Mouse (Mus musculus) left cerebral cortex, postnatal 25 days (tissue): ENCODE measurements around the gene Klk14. TPM values are rescaled to one million over a fixed set of nuclear protein-coding genes. Genes with fewer than 3 reads are reported as not detected.
"Not testable (repeated sequence)": the region's sequence is repeated elsewhere in the genome, so short reads cannot be mapped to it uniquely, and the experiment has no call there.

Source experiments
- DNase-seq, 2 experiments: peaks; one replicate each; pipeline ENCODE4 v3.0.0; 2022; ENCODE audit warnings: low spot score in 2 of 2, mixed read lengths in 1 of 2
- intact Hi-C: fragments of 180-260 bp; cut with DNase I; formaldehyde crosslinking; loops from one replicate; pipeline ENCODE4 v1.15.1; 2025
- total RNA-seq, 2 experiments: library from RNA; stranded (reverse); gene quantifications; 2 replicates each; pipeline ENCODE4 v1.2.3; 2021

The Klk14 gene
- not detected for total RNA-seq

DNA sequence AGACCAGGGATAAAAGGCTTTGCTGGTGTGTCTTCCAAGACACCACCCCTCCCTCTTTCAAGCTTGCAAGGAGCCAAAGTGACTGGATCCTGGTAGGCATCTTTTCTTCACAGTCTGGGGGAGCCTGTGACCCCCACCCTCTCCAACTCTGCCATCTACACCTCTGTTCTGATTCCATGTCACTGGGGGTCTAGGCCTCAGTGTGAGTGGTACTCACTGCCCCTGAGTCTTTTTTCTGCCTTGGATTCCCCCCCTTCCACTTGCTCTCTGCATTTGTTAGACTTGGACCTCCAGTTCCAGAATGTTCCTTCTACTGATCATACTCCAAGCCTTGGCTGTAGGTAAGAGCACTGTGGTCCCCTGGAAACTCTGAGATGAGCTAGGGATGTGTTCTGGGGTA, at the start of gene Klk14:
Klk14 (plus strand) TSS at position 301 of the 400 bp plus-strand sequence.
- DNase-seq = no peak
- intact Hi-C loops = no loop called here

DNA sequence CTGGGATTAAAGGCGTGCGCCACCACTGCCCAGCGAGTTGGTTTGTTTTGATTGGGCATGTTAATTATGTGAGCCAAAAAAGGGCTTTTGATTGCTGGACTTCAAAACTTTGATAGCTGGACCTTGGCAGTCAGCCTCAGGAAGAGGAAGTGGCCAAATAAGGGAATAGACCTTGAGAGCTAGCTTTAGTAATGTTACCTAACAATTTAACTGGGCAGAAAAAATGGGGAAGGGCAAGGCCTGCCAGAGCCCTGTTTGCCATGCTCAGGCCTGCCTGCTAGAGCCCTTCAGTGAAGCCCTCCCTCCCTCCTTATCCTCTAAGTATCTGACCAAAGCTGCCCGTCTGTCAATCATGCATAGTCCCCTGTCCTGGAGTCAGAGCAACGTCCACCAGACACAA, 47.6 kb upstream of the Klk14 start:
- DNase-seq = no peak
- intact Hi-C loops = no loop called here

DNA sequence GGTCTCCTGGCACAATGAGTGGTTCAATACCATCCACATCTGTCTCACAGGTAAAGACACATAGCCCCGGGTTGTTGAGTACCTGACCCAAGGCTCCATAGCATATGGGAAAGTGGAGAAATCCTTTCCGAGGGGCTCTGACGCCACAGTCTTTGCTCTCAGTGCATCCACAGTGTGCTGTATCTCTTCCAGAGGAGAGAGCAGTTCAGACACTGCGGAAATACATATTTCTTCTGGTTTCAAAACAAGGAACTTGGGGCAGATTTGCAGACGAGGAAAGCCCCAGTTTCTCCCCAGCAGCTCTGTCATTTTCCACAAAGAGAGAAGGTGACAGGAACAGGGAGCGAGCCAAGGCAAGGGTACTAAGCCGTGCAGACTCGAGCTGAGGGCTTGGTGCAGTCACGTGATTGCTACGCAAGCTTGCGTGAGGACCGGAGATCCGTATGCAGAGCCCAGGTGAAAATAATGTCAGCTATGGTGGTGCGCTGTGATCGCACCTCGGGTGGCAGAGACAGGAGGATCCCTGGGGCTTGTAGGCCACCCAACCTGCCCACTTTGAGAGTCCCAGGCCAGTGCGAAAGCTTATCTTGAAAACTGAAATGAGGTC, 47.1 kb upstream of the Klk14 start:
- intact Hi-C loops = no loop called here
- DNase-seq = no peak

DNA sequence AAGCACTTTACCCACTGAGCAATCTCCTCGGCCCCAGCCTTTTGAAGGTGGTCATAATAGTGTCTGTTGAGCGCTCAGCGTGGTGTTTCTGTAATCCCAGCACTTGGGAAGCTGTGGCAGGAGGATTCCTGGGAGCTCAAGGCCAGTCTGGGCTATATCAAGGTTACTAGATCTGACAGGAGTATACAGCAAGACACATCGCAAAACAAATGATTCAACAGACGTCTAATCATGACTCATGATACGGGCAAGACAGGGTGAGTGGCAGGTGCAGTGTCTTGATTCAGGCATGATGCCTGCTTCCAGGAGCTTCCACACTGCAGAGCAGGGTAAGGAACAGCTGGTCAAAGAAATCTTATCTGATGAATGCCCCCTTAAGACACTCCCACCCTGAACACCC, 37.5 kb upstream of the Klk14 start:
- intact Hi-C loops = no loop called here
- no peak for DNase-seq

DNA sequence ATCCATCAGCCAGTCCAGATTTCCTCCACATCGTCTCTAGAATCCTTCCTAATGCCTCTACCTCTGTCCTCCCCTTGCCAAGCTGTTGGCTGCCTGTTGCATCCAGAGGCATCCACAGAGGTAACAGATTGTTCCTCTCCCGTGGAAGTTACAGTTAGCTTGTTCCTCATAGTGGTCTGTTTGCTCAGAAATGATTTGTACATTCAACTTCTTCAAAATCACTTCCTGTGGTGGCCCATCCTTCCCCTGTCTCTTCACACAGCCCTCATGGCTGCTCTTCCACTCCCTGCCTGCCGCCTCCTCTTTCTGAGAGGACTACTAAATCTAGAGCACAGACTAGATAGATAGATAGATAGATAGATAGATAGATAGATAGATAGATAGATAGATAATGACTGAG, 35.7 kb upstream of the Klk14 start:
- intact Hi-C loops = no loop called here
- DNase-seq = no peak

DNA sequence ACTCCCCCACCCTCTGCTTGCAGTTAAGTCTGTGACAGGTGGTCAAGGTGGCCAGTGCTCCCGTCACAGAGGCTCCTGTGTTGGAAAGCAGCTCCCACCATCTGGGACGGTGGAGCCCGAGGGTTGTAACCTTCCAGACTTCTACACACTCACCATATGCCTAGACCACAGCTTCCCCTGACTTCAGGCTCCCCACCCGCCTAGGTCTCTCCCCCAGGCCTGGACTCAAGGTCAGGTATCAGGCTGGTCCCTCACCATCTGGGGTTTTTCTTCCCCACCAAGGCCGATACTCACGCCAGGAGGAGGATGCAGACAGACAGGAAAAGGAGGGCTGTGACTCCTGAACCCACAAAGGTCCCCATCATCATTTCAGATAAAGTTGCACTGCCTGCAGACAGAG, 34.0 kb upstream of the Klk14 start:
- DNase-seq = no peak
- intact Hi-C loops = no loop called here

DNA sequence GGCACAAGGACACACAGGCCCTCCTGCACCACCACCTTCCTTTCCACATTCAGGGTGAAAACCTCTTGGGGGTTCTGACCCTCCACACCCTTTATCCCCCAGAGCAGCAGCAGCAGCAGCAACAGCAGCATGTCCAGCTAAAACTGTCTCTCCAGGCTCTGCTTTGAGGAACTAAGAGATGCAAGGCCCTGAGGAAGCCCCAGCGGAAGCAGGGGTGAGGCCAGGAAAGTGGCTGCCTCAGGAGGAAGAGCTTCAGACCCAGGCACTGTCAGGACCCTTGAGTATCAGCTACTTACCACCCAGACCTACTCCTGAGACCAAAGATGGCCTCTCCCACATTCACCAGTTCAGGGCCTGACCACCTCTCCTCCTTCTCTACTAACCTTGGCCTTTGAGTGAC, 30.2 kb upstream of the Klk14 start, which contains the start of gene Siglece:
Siglece (minus strand) TSS at position 160 of the 400 bp plus-strand sequence.
- intact Hi-C loops = no loop called here
- DNase-seq = no peak

DNA sequence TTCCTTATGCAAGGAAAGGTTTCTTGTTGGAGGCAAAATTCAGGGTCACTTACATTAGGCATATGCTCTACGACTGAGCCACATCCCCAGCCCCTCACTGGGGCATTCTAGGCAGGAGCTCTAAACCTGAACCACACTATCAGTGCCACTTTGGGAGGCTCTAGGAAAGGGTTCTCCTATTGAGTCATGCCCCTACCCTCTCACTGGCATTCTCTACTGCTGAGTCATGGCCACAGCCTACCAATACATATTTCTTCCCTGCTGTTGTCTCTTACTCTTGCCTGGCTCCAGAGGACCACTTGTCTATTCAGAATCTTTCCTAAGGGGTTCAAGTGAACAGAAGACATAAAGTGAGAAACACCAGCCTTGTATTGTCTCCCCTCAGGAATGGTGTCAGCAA, 27.4 kb upstream of the Klk14 start:
- DNase-seq = no peak
- intact Hi-C loops = no loop called here

DNA sequence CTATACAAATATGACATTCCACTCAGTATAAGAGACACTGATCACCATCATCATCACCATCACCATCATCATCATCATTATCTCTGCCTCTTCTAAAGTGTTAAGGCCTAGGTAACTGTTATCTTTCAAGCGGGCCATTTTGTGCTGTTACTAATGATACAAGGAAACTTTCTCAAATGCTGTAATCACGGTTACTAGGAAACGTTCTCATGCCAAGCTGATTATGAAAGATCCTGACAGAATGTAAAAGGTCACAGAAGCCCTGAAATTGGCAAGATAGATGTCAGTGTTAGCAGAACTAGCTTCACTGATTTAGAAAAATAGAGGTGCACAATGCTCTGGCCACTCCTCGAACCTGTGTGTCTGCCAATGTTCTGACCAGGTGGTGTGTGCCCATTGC, 23.0 kb upstream of the Klk14 start:
- intact Hi-C loops, DNase-seq: not testable (repeated sequence)

DNA sequence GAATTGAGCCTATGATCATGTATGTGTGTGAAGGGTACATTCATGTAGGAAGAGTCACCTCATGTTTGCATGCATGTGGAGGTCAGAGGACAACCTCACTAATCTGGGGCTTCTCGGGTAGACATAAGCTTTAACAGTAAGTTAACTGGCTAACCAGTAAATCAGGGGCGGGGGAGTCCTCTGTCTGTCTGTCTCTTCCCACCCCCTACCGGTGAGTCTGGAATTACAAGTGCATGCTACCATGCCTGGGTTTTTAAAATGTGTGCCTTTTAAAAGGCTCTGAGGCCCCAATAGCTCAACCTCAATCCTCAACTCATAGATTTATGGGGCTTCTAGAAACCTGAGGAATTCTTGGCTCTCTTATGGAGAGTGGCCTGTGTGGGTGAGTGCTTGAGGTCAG, 21.6 kb upstream of the Klk14 start:
- DNase-seq = no peak
- intact Hi-C loops = no loop called here

DNA sequence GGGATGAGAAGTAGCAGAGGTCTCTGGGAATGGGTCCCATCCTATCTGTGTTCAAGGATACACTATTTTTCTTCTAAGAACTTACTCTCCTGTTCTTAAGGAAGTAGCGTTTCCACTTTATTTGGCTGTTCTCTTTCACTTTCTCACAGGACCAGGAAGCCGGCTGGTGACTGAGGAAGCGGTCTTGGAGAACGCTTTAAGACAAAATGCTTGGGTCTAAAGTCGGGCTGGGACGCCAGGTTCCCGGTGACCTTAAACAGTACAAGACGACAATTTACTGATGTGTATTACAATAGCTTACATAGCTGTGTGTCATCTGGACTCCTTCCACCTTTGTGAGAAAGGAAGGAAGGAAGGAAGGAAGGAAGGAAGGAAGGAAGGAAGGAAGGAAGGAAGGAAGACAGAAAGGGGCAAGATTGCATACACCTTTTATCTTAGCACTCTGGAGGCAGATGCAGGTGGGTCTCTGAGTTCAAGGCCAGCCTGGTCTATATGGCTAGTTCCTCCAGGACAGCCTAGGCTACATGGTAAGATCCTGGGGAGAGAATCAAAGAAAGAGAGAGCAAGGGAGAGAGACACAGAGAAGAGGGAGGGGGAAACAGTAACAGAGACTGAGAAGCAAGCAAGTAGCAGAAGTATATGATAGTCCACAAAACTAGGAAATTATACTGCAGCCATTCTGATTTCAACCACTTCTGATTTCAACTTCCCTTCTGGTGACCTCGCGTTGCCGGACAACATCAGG, 19.0 kb upstream of the Klk14 start:
- intact Hi-C loops = loop anchor here (1.0 to 10.0 kb wide), 4 partner anchors 64 to 574 kb away; partner anchors contain the start of genes 1700028J19Rik, 2410002F23Rik, Zfp715 and Zfp719
- no peak for DNase-seq

DNA sequence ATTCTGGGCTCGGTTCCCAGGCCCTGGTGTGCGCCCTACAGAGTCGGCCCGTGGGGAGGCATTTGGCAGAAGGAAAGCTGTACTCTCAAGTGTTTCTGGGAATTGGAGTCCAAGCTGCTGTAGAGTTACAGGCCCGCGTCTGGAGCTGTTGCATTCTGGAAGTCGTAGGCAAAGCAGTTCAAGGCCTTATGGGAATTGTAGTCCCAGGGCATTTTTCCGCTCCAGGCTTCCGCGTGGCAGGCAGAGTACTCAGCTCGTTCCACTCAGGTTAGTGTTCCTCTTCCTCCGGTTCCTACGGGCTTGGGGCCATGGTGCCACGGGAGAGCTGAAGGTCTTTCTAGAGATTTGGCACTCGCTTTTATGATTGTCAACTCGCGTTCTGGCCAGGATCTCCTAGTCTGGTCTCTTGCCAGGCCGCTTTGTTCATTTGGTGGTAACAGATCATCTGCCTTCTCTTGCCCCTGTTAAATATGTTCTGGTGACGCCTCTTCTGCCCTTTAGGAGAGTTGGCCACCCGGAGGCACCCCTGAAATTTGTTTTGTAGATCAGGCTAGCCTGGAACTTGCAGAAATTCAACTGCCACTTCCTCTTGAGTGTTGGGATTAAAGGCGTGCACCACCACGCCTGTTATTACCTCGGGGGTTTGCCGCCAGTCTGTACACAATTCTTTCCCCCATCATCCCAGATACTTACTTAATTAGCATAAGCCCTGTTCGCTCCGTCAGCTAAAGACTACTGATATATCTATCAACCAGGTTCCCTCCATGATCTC, 18.2 kb upstream of the Klk14 start, which contains the start of gene Ctu1:
Ctu1 (plus strand) TSS at position 208 of the 772 bp plus-strand sequence.
- peak; percentile 92 to 98 for DNase-seq
- intact Hi-C loops = loop anchor here (1.0 to 10.0 kb wide), 4 partner anchors 65 to 573 kb away; partner anchors contain the start of genes 1700028J19Rik, 2410002F23Rik, Zfp715 and Zfp719

DNA sequence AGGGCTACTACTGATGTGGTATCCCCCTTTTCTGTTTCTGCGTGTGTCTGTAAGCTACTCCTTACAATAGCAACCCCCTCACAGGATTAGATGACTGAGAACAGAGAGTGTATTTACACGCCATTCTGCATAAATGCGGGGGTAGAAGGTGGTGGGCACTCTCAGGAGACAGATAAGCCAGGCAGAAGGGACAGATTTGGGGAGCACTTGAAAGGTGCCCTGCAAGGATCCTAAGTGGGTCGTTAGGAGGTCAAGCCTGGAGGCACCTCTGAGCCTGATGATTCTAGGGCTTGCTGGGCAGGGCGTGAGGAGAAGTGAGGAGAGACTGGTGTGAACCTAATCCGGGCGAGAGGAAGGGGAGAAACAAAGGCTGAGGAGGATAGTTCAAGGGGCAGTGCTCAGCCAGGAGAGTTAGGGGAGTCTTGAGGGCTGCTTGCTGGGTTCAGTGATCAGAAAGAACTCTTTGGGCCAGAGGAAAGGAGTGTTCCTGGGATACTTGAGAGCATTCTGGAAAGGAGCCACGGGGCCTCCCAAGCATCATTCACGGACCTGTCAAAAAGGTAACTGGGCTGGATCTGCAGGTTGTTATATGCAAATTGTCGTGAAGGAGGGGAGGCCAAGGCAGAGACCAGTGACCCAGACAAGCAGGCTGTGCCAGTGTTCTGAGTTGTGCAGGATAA, 17.5 kb upstream of the Klk14 start:
- intact Hi-C loops = loop anchor here (5.0 to 10.0 kb wide), 3 partner anchors 65 to 572 kb away; partner anchors contain the start of genes 1700028J19Rik, 2410002F23Rik, Zfp715 and Zfp819
- DNase-seq = peak in 1 of 2 experiments; percentile 8

DNA sequence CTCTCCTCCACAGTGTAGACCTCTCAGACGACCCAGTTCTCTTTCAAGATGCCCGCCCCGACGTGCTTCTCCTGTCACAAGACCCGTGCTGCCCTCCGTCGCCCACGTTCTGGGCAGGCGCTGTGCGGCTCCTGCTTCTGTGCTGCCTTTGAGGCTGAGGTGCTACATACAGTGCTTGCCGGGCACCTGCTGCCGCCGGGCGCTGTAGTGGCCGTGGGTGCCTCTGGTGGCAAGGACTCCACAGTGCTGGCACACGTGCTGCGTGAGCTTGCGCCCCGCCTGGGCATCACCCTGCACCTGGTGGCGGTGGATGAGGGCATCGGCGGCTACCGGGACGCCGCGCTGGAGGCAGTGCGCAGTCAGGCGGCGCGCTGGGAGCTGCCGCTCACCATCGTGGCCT, 15.1 kb upstream of the Klk14 start:
- DNase-seq = no peak
- intact Hi-C loops = loop anchor here (10.0 kb wide), 2 partner anchors 360 to 570 kb away; partner anchors contain the start of genes 1700028J19Rik, 2410002F23Rik and Zfp715

DNA sequence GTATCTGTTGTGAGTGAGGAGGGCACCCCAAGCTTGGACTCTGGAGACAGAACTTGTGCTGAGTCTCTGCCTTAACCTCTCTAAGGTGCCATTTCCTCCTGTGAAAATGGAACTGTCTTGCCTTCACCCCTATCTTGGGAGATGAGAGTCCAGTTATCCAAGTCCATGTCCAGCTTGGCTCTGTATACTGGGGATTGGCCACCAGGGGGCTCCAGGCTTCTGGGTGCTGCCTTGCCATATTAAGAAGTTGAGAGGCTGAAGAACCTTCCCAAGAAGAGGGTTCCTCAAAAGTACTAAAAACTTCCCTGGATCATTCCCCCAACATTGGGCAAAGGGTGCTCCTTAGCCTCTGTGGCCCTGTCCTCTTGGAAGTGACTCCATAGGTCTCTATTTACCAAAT, 11.7 kb upstream of the Klk14 start:
- peak in 1 of 2 experiments; percentile 46 for DNase-seq
- intact Hi-C loops = loop anchor here (10.0 kb wide), 2 partner anchors 364 to 566 kb away; partner anchors contain the start of genes 1700028J19Rik, 2410002F23Rik and Zfp715

DNA sequence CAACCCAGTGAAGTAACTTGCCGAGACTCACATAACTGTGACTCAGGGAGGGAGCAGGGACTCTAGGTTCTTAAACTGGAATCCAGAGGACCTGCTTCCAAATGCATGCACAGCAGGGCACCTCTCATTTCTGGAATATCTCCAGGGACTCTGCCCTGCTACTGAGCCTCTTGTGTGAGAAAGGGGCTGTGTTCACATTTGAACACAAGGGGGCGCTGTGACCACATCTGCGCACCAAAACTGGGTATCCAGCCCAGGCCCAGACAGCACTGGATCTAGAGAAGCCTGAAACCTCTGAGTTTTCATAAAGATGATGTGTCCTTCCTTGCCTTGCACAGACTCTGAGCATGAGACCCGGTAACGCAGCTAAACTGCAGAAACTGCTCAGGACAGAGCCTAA, 9.3 kb upstream of the Klk14 start:
- peak; percentile 68 to 70 for DNase-seq
- intact Hi-C loops = loop anchor here (1.0 to 5.0 kb wide), 2 partner anchors 101 to 214 kb away; partner anchors contain the start of gene Klk10

DNA sequence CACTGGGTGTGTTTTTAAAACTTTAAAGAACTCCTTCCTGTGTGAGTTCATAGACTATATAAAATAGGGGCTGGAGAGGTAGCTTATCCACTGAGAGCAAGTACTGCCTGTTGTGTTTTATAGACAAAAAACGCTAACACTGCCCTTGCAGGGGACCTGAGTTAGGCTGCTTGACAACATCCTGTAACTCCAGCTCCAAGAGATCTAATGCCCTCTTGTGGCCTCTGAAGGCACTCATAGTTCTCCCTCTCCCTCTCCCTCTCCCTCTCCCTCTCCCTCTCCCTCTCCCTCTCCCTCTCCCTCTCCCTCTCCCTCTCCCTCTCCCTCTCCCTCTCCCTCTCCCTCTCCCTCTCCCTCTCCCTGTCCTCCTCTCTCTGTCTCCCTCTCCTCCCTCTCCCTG, 7.7 kb upstream of the Klk14 start:
- intact Hi-C loops = loop anchor here (5.0 kb wide), 1 partner anchor 100 kb away; the partner anchor contains the start of gene Klk10
- not testable (repeated sequence) for DNase-seq

DNA sequence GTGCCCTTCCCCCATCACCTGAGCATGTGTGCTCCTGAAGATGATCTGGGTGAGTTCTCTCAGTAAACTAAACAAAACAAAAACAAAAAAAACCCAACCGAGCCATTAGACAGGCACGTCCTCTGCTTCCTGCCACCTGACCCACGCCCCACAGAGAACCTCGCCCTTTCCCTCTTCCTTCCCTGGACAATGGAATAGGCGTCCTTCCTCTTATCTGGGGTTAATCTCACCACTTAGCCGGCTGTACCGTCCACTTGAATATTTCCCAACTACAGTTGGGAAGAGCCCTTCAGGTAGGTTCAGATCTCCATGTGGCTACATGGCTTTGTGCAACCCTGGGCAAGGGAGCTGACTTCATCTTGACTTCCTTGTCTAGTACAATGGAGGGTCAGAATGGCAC, 5.1 kb upstream of the Klk14 start:
- DNase-seq = no peak
- intact Hi-C loops = no loop called here

DNA sequence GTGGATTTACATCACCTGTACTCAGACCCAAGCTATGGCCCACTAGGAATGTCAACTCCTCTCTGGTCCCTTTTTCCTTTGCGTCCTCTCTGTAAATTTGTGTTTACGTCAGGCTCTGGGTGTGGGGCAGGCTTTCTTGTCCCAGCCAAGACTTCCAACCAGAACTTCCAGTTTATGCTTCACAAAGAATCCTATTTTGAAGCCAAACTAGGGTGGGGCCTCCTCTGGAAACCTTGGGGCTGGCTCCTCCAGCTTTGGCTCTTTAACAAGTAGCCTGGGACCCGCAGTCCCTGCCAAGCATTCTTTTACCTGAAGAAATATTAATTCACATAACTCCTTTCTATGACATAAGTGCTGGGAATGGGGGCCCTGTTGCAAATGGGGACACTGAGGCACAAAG, 19.8 kb downstream of the Klk14 start:
- no peak for DNase-seq
- intact Hi-C loops = no loop called here
